Mouse (Mus musculus) lung, embryonic 15.5 days (tissue): ENCODE results near the gene Slc12a8. TPM values are rescaled to one million over a fixed set of nuclear protein-coding genes. Genes with fewer than 3 reads are reported as not detected.
"Not testable (repeated sequence)": the region's sequence is repeated elsewhere in the genome, so short reads cannot be mapped to it uniquely, and the experiment has no call there.

Source experiments
- ATAC-seq: fragments of 200-750 bp; cut with Nextera tagmentation; 2 replicates; pipeline ENCODE4 v1.8.0; 2017; ENCODE audit warnings: moderate number of reproducible peaks, borderline replicate concordance; ENCODE audit not compliant: low FRiP score, low TSS enrichment; ENCODE audit errors: extremely low read depth
- H3K27ac ChIP-seq: fragments of 300-500 bp; sonication (generic); 2 replicates; pipeline ENCODE4 v1.5.1; 2015; ENCODE audit warnings: moderate library complexity, mild to moderate bottlenecking, inconsistent platforms
- H3K27me3 ChIP-seq: fragments of 300-500 bp; sonication (generic); 2 replicates; pipeline ENCODE4 v1.6.1; 2015; ENCODE audit warnings: inconsistent platforms
- H3K36me3 ChIP-seq: fragments of 300-500 bp; sonication (generic); 2 replicates; pipeline ENCODE4 v1.6.1; 2015; ENCODE audit warnings: inconsistent platforms
- H3K4me1 ChIP-seq: fragments of 300-500 bp; sonication (generic); 2 replicates; pipeline ENCODE4 v1.6.1; 2015; ENCODE audit warnings: inconsistent platforms
- H3K4me2 ChIP-seq: fragments of 300-500 bp; sonication (generic); 2 replicates; pipeline ENCODE4 v1.6.1; 2015; ENCODE audit warnings: inconsistent platforms, mild to moderate bottlenecking, moderate library complexity
- H3K4me3 ChIP-seq: fragments of 300-500 bp; sonication (generic); 2 replicates; pipeline ENCODE4 v1.5.1; 2015; ENCODE audit warnings: mild to moderate bottlenecking, inconsistent platforms
- H3K9ac ChIP-seq: fragments of 300-500 bp; sonication (generic); 2 replicates; pipeline ENCODE4 v1.6.1; 2015; ENCODE audit warnings: inconsistent platforms
- H3K9me3 ChIP-seq: fragments of 300-500 bp; sonication (generic); 2 replicates; pipeline ENCODE4 v1.6.1; 2016; ENCODE audit warnings: inconsistent platforms
- WGBS: fragments of 180-500 bp; shearing (Covaris S2); methylation state at CpG from one replicate; pipeline ENCODE4 v1.1.7; 2015; 5-methylcytosine and 5-hydroxymethylcytosine counted together
- polyA plus RNA-seq: library from polyadenylated mRNA; unstranded; fragments of >200 nt; fragmentation: Nextera tagmentation; extraction: Ambion mirVana; gene quantifications from 2 replicates; pipeline ENCODE4 v1.2.1, GENCODE M21; 2015

The Slc12a8 gene
- 0.40 and 0.64 TPM in 2 replicates for polyA plus RNA-seq

DNA sequence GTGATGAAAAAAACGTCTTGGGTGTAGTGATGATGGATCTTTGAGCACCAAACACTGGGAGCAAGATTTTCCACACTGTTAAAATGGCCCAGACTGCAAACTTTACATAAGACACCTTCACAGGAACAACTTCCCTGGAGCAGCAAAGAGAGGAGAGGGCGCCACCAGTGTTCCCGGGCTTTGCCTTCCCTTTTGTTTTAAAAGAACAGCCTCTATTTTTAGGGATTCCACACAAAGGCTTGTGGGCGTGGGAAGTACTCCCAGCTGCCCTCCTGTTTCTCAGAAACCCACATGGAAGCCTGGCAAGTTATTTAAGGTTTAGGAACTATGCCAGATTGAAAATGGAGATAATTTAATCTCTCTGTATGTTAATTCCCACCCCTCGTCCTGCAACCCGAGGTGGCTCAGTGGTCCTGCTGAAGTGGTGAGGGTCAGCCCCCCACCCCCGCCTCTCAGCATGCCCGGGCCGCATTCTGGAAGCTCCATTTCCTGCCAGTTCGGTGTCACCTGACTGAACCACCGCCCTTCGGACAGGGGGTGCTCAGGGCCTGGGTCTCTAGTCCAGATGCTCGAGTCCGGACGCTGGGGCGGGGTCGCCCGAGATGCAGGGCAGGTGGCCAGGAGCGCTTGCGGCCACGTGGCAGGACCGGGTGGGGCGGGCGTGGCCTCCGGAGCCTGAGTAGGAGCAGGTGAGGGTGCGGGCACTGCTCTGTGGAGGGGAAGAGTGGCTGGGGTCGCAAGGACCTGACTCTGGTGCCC lies at the start of gene Slc12a8:
TSS of gene Slc12a8 (plus strand) at position 522 of the 759 bp plus-strand sequence.
- H3K27me3 ChIP-seq, result no peaks in the 10 kb centered on the region
- no peak within 1 kb of the TSS for H3K27ac ChIP-seq
- no peaks in the 10 kb centered on the region for H3K9me3 ChIP-seq
- no peaks in the 10 kb centered on the region for H3K36me3 ChIP-seq
- WGBS, result 8% methylated on average over 27 of the region's 27 CpGs
- peak; percentile 64; the same call in 1 of the 2 replicates for ATAC-seq
- H3K9ac ChIP-seq, result peak within 1 kb of the TSS; percentile 30
- H3K4me3 ChIP-seq, result peak within 1 kb of the TSS; percentile 37
- peaks cover 17% of the 10 kb centered on the region for H3K4me1 ChIP-seq
- H3K4me2 ChIP-seq, result peak within 1 kb of the TSS; percentile 82

DNA sequence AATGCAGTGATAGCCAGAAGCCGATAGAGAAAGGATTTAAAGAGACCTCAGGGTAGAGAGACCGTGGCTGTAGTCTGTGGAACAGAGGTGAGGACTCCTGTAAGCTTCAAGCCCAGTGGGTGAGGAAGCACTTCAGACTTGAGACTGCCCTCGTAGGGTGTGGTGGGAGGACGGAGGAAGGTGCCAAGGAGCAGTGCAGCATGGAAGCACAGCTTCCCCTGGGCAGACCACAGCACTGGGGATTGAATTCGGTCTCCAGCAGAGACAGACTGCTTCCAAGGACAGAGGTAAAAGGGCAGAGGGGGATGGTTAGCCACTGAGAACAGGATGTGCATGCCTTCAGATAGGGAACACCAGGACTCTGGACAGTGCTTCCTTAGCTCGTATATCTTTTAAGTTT lies 49.7 kb upstream of the Slc12a8 start:
- Histone ChIP-seq H3K27ac (no peak overlapping the region), H3K4me1 (peaks cover 6% of the 10 kb centered on the region; the same call in 1 of the 2 replicates), H3K9me3 (no peaks in the 10 kb centered on the region), H3K36me3 (0 out of 2 replicates have a peak, but pooled peaks cover 4% of the 10 kb centered on the region), H3K4me2 (no peak overlapping the region), H3K27me3 (no peaks in the 10 kb centered on the region), H3K9ac (no peak overlapping the region), H3K4me3 (no peak overlapping the region)
- ATAC-seq, result no peak
- WGBS, result 73% methylated on average over 6 of the region's 6 CpGs

GRCm38 (mm10) chr16:33469973-33470372 lies 47.2 kb upstream of the Slc12a8 start:
- no peak overlapping the region for H3K4me3 ChIP-seq
- no peak for ATAC-seq
- H3K9ac ChIP-seq, result no peak overlapping the region
- peaks cover 8% of the 10 kb centered on the region; the same call in 1 of the 2 replicates for H3K36me3 ChIP-seq
- no peaks in the 10 kb centered on the region for H3K9me3 ChIP-seq
- H3K4me1 ChIP-seq, result no peaks in the 10 kb centered on the region
- H3K27me3 ChIP-seq, result no peaks in the 10 kb centered on the region
- H3K4me2 ChIP-seq, result no peak overlapping the region
- no peak overlapping the region for H3K27ac ChIP-seq

GRCm38 (mm10) chr16:33474381-33474780 lies 42.7 kb upstream of the Slc12a8 start:
- H3K27ac ChIP-seq, result no peak overlapping the region

DNA sequence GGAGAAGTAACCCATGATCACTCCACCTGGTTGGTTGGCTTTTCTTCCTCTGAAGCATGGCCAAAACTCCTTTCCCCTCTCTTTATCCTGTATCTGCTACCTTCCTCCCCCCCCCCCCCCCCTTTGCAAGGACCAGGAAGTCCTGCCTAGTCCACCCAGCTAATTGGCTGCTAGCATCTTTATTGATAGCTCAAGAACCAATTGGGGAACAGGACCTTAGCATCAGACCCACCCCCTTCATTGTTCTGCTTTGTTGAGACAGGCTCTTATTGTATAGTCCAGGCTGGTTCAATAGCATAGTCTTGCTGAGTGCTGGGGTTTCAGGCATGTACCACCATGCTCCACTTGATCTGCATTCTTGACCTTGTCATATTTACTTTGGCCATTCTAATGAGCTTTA lies 37.2 kb upstream of the Slc12a8 start:
- peaks cover 29% of the 10 kb centered on the region for H3K36me3 ChIP-seq
- H3K9ac ChIP-seq, result no peak overlapping the region
- no peaks in the 10 kb centered on the region for H3K4me1 ChIP-seq

More at GRCm38 (mm10) chr16:33474381-33474780, 42.7 kb upstream of the Slc12a8 start:
- H3K4me1 ChIP-seq, result no peaks in the 10 kb centered on the region
- no peak overlapping the region for H3K9ac ChIP-seq
- no peak overlapping the region for H3K4me2 ChIP-seq
- ATAC-seq, result no peak
- WGBS, result 97% methylated on average over 6 of the region's 6 CpGs
- no peaks in the 10 kb centered on the region for H3K27me3 ChIP-seq
- peaks cover 28% of the 10 kb centered on the region for H3K36me3 ChIP-seq
- H3K4me3 ChIP-seq, result no peak overlapping the region
- H3K9me3 ChIP-seq, result no peaks in the 10 kb centered on the region

GRCm38 (mm10) chr16:33481148-33481547 lies 36.0 kb upstream of the Slc12a8 start:
- H3K36me3 ChIP-seq, result peaks cover 21% of the 10 kb centered on the region
- no peak for ATAC-seq

More for the DNA sequence above, 37.2 kb upstream of the Slc12a8 start:
- Histone ChIP-seq H3K9me3 (no peaks in the 10 kb centered on the region), H3K4me2 (no peak overlapping the region), H3K27me3 (no peaks in the 10 kb centered on the region), H3K27ac (no peak overlapping the region), H3K4me3 (no peak overlapping the region)
- ATAC-seq, result no peak

DNA sequence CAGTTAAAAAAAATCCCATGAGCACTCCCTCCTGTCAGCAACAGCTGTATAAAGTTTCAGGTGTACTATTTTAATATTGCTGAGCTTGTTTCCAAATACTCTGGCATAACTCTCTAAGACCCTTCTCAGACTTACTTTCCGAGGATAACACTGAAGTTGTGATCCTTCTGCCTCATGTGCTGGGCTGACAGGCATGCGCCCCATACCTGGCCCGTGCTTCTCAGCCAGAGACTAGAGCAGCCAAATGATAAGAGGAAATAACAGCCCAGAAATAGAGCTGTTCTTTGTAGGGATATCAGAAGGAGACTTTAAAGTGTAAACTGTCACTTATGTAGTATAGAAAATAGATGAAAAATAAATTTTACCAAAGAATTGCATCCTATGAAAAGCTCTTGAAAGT lies 34.8 kb upstream of the Slc12a8 start:
- Histone ChIP-seq H3K27me3 (no peaks in the 10 kb centered on the region), H3K36me3 (peaks cover 11% of the 10 kb centered on the region), H3K4me3 (no peak overlapping the region), H3K9ac (no peak overlapping the region), H3K4me2 (no peak overlapping the region), H3K9me3 (no peaks in the 10 kb centered on the region), H3K4me1 (no peaks in the 10 kb centered on the region), H3K27ac (no peak overlapping the region)
- no peak for ATAC-seq
- WGBS, result 85% methylated on average over 3 of the region's 3 CpGs

More at GRCm38 (mm10) chr16:33481148-33481547, 36.0 kb upstream of the Slc12a8 start:
- no peaks in the 10 kb centered on the region for H3K4me1 ChIP-seq
- H3K27me3 ChIP-seq, result no peaks in the 10 kb centered on the region
- no peak overlapping the region for H3K27ac ChIP-seq
- WGBS, result 94% methylated on average over 2 of the region's 2 CpGs
- H3K4me2 ChIP-seq, result no peak overlapping the region
- H3K9ac ChIP-seq, result no peak overlapping the region
- no peaks in the 10 kb centered on the region for H3K9me3 ChIP-seq
- H3K4me3 ChIP-seq, result no peak overlapping the region

- Histone ChIP-seq H3K27me3 (no peaks in the 10 kb centered on the region), H3K4me3 (no peak overlapping the region), H3K27ac (no peak overlapping the region), H3K36me3 (peaks cover 18% of the 10 kb centered on the region; the same call in 1 of the 2 replicates), H3K4me1 (no peaks in the 10 kb centered on the region), H3K4me2 (no peak overlapping the region), H3K9me3 (no peaks in the 10 kb centered on the region), H3K9ac (no peak overlapping the region)
- ATAC-seq, result peak; percentile 46; the same call in 1 of the 2 replicates
- WGBS, result 44% methylated on average over 4 of the region's 4 CpGs
Observed at GRCm38 (mm10) chr16:33487709-33488108, 29.4 kb upstream of the Slc12a8 start.

DNA sequence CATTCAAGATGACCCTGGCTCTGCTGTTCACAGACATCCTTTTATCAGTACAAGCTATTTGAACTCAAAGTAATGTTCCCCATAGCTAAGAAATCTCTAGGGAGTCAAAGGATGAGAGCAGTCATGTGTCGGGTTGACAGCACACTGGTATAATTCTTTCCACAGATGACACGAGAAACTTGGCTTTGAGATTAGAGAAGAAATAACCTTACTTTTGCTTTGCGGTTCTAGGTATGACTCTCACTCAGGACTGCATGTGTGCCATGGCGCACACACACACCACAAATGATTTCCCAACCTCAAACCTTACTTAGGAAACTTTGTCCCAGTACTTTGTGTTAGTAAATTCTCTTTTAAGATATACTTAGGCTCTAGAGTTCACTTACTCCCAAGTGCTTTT lies 22.8 kb upstream of the Slc12a8 start:
- Histone ChIP-seq H3K27me3 (no peaks in the 10 kb centered on the region), H3K9ac (no peak overlapping the region), H3K27ac (no peak overlapping the region), H3K4me3 (no peak overlapping the region), H3K9me3 (no peaks in the 10 kb centered on the region), H3K36me3 (peaks cover 33% of the 10 kb centered on the region), H3K4me2 (no peak overlapping the region), H3K4me1 (no peaks in the 10 kb centered on the region)
- 91% methylated on average over 4 of the region's 4 CpGs for WGBS
- ATAC-seq, result no peak

DNA sequence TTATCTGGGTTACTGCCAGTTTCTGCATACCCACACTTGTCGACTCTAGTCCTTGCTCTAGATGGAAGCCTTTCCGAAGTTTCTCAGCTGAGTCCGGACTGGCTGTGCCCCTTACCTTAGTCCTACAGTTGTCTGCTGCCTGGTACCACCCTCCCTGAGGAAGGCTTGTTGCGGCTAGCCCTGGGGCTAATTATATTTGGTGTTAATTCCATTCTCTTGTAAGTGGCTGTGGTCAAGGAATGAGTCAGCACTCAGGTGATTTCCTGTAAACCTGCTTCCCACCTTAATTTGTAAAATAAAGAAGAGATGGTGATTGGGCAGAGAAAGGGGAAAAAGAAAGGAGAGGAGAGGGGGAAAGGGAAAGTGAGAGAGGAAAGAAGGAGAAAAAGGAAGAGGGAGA lies 9.0 kb upstream of the Slc12a8 start:
- H3K4me2 ChIP-seq, result no peak overlapping the region
- no peak overlapping the region for H3K4me3 ChIP-seq
- no peak overlapping the region for H3K9ac ChIP-seq
- no peak overlapping the region for H3K27ac ChIP-seq
- no peaks in the 10 kb centered on the region for H3K9me3 ChIP-seq
- no peaks in the 10 kb centered on the region for H3K27me3 ChIP-seq
- WGBS, result 92% methylated on average over 4 of the region's 4 CpGs
- H3K36me3 ChIP-seq, result 0 out of 2 replicates have a peak, but pooled peaks cover 3% of the 10 kb centered on the region
- ATAC-seq, result no peak
- no peaks in the 10 kb centered on the region for H3K4me1 ChIP-seq

GRCm38 (mm10) chr16:33509231-33509630 lies 7.9 kb upstream of the Slc12a8 start:
- not testable (repeated sequence) for ATAC-seq, H3K27me3 ChIP-seq, H3K4me3 ChIP-seq, H3K27ac ChIP-seq, H3K4me1 ChIP-seq, H3K4me2 ChIP-seq, H3K9me3 ChIP-seq, H3K36me3 ChIP-seq, H3K9ac ChIP-seq
- 91% methylated on average over 2 of the region's 2 CpGs for WGBS

DNA sequence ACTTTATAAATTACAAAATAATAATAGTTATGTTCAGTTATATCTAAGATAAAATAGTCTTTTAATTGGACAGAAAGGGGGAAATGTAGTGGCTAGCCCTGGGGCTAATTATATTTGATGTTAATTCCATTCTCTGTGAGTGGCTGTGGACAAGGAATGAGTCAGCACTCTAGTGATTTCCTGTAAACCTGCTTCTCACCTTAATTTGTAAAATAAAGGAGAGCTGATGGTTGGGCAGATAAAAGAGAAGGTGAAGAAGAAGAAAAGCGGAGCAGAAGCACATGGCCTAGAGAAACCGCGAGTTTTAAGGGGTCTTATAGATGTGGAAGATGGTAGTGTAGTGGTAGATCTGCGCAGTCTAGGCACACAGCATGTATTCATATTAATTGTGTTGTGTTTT lies 6.3 kb upstream of the Slc12a8 start:
- H3K4me1 ChIP-seq, ATAC-seq, H3K27ac ChIP-seq, H3K9ac ChIP-seq, H3K4me2 ChIP-seq, H3K36me3 ChIP-seq, H3K27me3 ChIP-seq, H3K4me3 ChIP-seq, H3K9me3 ChIP-seq: not testable (repeated sequence)
- 90% methylated on average over 4 of the region's 4 CpGs for WGBS
